Comparison of ENCODE assay signal across 8 mouse cellular contexts in genomic region chr8:90908580-90909471, GRCm38 (mm10).
DNase-seq lines count a peak whose midpoint lies in the region; ATAC-seq and TF ChIP-seq lines count a peak whose summit lies in the region.

No protein-coding gene starts in this region.

- peak overlapping the region; percentile 68 for H3K4me2 ChIP-seq in hindbrain, embryonic 16.5 days (ENCODE audit: low read length)

- H3K4me1 ChIP-seq in hindbrain, embryonic 16.5 days (ENCODE audit: control insufficient read depth, insufficient read depth, low read depth, low read length) = peaks cover 5% of the 10 kb centered on the region; the same call in 1 of the 2 replicates

- ATAC-seq in activated CD4-positive, CD25-positive, alpha-beta regulatory T cell, adult 4 months = peak; percentile 31
- ATAC-seq in common myeloid progenitor, adult 5-6 weeks (replicated peaks; ENCODE audit: low read depth, poor library complexity, severe bottlenecking) = peak; percentile 67
- ATAC-seq in hindbrain, embryonic 16.5 days = peak; percentile 53
- peak; percentile 60 for ATAC-seq in megakaryocyte progenitor cell, adult 5-6 weeks (replicated peaks; ENCODE audit: poor library complexity)

- peak; percentile 29 for TF ChIP-seq CTCF in gastrocnemius, adult 2 months (IDR thresholded peaks at IDR 0.05)

- H3K9me3 ChIP-seq in hindbrain, embryonic 16.5 days (ENCODE audit: control insufficient read depth, low read length) = no peaks in the 10 kb centered on the region

- H3K27ac ChIP-seq in gastrocnemius, adult 2 months = peak overlapping the region; percentile 98
- H3K27ac ChIP-seq in hindbrain, embryonic 16.5 days (ENCODE audit: low read depth, low read length) = peak overlapping the region; percentile 88

- peak; percentile 75 for DNase-seq in gastrocnemius, adult 2 months
- peak; percentile 29 to 37 for DNase-seq in left cerebral cortex, postnatal 14 days (ENCODE audit: low spot score in 2 of 2)
- peak; percentile 39 for DNase-seq in right cerebral cortex, postnatal 14 days
- DNase-seq in urinary bladder, postnatal 4 days (ENCODE audit: low spot score in 2 of 2) = peak; percentile 51 to 63

- H3K27me3 ChIP-seq in hindbrain, embryonic 16.5 days (replicated peaks; ENCODE audit: control insufficient read depth, insufficient read depth, low read length) = no peaks in the 10 kb centered on the region

- intact Hi-C loops in gastrocnemius, adult 2 months (cut with DNase I) = loop anchor here (1.0 kb wide), 1 partner anchor 81 kb away; the partner anchor contains the start of gene Chd9
- intact Hi-C loops in left cerebral cortex, postnatal 14 days (cut with DNase I) = loop anchor here (2.0 to 5.0 kb wide), 3 partner anchors 32 to 80 kb away; partner anchors contain the start of gene Chd9

- peak overlapping the region; percentile 93 for H3K4me3 ChIP-seq in gastrocnemius, adult 2 months
- H3K4me3 ChIP-seq in hindbrain, embryonic 16.5 days (ENCODE audit: low read length) = peak overlapping the region; percentile 79

- H3K9ac ChIP-seq in hindbrain, embryonic 16.5 days (ENCODE audit: low read depth, low read length) = peak overlapping the region; percentile 81

- no peaks in the 10 kb centered on the region for H3K36me3 ChIP-seq in hindbrain, embryonic 16.5 days (ENCODE audit: control insufficient read depth, insufficient read depth, low read length)

- WGBS in hindbrain, embryonic 16.5 days = under 1% methylated on average over 37 of the region's 89 CpGs

Comparison
In these comparisons a context has a peak if more than half of its experiments do, and no peak if none do; other contexts are left out.
1. Peak in every context shown above with its lines: DNase-seq, ATAC-seq, H3K4me3 ChIP-seq and H3K27ac ChIP-seq.